Mouse (Mus musculus): ENCODE results near the gene Spi1.
"Not testable (repeated sequence)": the region's sequence is repeated elsewhere in the genome, so short reads cannot be mapped to it uniquely, and the experiment has no call there.

The Spi1 gene

DNA sequence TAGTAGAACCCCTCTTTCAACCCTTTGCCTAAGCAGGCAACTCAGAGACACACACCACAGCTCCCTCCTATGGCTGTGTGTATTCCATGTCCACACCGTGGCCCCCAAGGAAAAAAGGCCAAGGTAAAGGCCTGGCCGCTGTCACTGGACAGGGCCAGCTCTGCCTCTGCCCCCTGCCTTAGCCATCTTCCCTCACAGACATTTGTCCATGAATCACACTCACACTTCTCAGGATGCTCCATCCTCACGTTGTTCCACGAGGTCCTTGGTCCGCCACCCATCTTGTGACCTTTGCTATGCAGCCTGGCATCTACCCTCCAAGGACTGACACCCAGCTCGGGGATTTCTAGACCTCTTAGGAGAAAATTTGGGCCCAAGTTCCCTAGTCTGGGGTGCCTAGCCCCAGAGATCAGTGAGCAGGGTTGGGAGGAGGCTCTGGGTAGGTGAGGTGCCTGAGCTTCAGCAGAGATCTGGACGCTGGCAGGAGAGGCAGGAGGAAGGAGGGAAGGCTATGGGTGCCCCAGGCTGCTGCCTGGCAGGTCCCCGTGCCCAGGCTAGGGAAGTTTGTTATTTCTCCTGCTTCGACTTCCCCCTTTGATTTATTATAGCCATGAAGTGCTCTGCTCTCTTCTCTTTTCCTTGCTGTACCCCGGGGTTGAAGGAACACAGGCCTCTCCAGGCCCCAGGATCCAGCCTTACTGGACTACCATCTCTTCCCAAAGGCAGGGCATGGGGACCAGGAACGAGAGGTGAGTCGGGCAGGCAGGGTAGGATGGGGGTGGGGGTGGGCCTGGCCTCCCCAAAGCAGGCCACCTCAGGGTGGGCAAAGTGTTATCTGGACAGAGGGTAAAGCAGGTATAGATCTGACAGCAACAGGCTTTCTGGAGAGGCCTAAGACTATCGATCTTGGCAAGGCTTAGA, at the start of gene Spi1:
Spi1 (plus strand) TSS at position 616 of the 921 bp plus-strand sequence.
- no peak for DNase-seq (ENCODE audit: low spot score in 2 of 2)

DNA sequence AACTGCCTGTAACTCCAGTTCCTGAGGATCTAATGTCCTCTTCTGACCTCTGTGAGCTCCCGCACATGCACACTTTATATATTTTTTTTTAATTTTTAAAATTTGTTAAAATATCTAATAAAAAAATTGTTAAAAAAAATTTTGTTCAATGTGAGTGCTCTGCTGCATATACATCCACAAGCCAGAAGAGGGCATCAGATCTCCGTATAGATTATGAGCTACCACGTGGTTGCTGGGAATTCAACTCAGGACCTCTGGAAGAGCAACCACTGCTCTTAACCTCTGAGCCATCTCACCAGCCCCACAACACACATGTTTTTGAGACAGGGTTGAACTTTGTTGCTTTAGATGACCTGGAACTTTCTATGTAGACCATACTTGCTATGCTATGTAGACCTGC, 49.2 kb upstream of the Spi1 start:
- no peak for DNase-seq (ENCODE audit: low spot score in 2 of 2)

DNA sequence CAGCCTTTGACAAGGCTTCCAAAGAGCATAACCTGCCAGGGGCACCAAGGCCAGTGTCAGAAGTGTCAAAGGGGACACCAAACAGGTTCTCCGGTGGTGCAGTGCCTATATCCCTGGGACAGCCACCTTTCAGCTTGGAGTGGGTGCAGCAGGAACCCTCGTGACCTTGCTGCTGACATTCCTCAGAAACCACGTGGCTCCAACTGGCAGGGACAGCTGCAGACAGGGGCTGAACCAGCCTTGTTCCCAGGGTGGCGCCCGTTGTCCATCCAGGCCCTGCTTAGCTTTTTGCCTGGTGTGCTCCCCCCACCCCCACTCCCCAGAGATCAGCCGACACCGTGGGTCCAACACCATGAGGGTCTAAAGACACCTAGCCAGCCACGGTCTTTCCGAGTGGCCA, 46.8 kb upstream of the Spi1 start, which contains the start of gene Rapsn:
Rapsn (plus strand) TSS at position 236 of the 400 bp plus-strand sequence.
- DNase-seq (ENCODE audit: low spot score in 2 of 2), result no peak

DNA sequence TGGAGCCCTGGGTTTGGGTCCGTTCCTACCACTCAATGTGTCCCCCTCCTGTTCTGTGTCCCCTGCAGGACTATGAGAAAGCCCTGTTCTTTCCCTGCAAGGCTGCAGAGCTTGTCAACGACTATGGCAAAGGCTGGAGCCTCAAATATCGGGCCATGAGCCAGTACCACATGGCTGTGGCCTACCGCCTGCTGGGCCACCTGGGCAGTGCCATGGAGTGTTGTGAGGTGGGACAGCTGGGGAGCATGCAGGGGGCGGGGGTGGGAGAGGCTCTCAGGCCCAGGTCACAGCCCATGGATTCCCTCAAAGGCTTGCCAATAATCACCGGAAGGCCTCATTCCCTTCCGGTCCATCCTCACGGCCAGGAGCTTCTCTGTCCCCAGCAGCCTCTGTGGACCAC, 40.4 kb upstream of the Spi1 start:
- no peak for DNase-seq (ENCODE audit: low spot score in 2 of 2)

DNA sequence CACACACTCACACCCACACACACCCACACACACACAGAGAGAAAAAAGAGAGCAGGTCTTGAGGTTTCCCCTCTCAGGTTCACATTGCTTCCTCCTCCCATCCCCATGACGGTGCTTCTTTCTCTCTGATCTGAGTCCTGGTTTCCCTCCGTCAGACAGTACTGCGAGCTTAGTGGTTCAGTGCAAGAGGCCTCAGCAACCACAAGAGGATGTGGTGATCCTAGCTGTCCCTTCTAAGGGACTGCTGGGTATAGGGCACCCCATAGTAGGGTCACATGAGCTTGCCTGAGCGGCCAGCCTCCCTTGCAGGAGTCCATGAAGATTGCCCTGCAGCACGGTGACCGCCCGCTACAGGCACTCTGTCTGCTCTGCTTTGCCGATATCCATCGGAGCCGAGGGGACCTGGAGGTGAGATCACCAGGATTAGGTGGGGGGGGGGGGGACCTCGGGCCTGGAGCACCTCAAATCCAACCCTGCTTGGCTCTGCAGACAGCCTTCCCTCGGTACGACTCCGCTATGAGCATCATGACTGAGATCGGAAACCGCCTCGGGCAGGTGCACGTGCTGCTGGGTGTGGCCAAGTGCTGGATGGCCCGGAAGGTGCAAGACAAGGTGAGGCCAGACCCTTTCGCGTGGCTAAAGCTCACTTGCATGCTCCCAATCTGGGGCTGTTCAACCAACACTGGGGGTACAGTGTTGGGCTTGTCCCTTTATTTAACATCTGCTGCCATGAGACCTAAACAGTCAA, 39.4 kb upstream of the Spi1 start:
- DNase-seq (ENCODE audit: low spot score in 2 of 2), result peak; percentile 13 to 27

DNA sequence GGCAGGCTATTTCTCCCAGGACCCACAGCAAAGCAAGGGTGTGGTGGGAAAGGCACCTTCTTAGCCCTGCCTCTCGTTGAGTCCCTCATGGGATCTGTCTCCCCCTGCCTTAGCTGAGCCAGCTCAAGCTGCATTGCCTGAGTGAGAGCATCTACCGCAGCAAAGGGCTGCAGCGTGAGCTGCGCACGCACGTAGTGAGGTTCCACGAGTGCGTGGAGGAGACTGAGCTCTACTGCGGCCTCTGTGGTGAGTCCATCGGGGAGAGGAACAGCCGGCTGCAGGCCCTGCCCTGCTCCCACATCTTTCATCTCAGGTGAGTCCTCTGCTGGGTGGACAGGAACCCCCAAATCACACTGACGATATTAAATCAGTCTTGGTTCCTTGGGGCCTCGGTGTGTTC, 37.5 kb upstream of the Spi1 start:
- DNase-seq (ENCODE audit: low spot score in 2 of 2), result no peak

DNA sequence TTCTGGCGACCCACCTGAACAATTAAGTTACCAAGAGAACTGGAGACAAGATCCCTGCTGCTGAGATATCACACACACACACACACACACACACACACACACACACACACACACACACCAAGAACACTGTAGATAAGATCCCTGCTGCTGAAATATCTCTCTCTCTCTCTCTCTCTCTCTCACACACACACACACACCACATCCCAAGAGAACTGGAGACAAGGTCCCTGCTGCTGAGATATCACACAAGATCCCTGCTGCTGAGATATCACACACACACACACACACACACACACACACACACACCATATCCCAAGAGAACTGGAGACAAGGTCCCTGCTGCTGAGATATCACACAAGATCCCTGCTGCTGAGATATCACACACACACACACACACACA, 36.4 kb upstream of the Spi1 start:
- not testable (repeated sequence) for DNase-seq (ENCODE audit: low spot score in 2 of 2)

DNA sequence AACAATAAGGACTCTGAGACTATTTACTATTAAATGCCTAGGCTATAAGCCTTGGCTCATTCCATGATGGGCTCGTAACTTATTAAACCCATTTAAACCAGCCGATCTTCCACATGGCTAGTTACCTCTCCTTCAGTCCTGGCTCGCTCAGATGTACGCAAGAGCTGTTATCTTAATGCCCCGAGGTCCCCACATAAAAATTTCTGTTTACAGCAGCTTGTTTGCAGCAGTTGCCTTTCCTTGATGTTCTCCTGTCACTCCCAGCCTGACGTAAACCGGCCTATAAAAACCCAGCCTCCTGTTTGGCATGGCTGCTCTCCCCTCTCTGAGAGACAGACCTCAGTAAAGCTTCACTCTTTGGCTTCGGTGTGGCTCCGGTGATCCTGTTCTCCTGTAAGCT, 34.8 kb upstream of the Spi1 start:
- DNase-seq (ENCODE audit: low spot score in 2 of 2), result no peak

DNA sequence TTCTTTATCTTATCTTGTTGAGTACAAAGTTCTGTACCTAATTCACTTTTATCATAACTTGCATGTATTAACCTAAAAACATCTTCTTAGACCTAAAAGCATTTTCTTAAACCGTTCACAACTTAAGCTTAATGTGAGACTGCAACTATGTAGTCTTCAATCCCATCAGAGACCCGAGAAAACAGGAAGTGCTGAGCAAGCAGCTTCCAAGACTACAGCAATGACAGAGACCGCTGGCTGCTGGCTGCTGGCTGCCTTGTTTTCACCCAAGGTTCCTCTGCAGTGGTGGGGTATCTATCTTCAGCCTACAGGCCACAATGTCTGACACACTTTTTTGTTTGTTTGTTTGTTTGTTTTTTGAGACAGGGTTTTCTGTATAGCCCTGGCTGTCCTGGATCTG, 30.3 kb upstream of the Spi1 start:
- no peak for DNase-seq (ENCODE audit: low spot score in 2 of 2)

DNA sequence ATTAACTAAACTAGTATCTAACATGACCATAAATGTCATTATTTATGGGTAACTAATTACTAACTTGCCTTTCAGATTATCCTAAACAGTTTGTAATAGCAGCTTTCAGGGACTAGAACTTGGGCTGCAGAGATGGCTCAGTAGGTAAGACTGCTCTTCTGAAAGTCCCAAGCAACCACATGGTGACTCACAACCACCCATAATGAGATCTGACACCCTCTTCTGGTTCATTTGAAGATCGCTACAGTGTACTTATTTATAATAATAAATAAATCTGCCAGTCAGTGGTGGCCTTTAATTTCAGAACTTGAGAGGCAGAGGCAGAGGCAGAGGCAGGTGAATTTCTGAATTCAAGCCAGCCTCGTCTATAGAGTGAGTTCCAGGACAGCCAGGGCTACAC, 29.4 kb upstream of the Spi1 start:
- no peak for DNase-seq (ENCODE audit: low spot score in 2 of 2)

DNA sequence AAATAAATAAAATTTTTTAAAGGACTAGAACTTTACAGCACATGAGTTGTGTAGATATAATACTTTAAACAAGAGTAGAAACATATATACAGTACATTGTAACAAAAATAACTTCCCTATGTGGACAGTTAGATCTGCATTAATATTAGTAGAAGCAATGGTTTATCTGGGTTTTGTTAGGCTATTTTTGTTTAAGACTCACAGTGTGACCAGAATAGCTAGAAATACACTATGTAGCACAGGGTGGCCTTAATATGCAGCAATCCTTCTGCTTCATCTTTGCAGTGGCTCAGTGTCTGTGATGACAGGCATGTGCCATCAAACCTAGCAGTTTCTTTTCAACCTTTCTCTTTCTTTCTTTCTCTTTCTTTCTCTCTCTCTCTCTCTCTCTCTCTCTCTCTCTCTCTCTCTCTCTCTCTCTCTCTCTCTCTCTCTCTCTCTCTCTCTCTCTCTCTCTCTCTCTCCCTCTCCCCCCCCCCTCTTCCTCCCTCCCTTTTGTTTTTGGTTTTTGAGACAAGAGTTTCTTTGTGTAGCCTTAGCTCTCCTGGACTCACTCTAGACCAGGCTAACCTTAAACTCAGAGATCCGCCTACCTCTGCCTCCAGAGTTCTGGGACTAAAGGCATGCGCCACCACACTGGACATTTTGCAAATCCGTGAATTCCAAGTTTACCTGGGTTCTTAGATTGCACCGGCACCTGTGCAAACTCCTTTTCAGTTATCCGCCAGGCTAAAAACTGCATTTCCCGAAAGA, 28.8 kb upstream of the Spi1 start:
- no peak for DNase-seq (ENCODE audit: low spot score in 2 of 2)

DNA sequence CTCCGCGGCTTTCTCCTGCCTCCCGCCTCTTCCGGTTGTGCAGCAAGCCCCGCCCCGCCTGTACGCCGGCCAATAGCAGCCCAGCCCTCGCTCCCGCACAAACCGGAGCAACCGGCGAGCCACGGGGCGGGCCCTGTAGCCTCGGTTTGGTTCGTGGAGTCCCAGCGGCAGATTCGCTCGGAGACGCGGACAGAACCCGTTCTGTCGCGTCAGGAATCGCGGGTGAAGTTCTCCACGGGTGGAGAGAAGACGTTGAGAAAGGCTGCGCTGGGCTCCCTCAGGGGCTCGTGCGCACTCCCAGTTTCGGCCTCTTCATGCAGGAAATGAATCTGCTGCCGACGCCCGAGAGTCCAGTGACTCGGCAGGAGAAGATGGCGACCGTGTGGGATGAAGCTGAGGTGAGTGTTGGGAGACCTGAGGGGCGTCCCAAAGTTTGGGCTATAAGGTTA, 28.2 kb upstream of the Spi1 start, which contains the start of gene Psmc3:
Psmc3 (plus strand) TSS at position 76 of the 449 bp plus-strand sequence.
- DNase-seq (ENCODE audit: low spot score in 2 of 2), result peak; percentile 95 to 97

DNA sequence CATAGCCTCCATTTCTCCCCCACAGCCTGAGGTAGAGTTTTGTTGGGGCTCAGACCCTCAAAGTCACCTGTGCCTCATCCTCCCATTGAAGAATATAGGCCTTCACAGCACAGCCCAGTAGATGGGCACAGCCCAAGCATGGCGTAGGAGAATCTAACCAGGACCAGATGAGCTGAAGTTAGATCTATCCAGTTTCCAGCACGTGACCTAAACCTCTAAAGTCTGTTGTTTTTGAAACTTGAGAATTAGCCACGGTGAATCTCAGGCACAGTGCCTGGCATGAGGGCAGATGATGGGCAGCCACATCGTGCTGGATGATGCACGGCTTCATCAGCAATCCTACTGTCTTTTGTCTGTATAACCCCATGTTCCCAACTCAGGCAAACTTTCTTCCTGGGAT, 23.8 kb upstream of the Spi1 start:
- no peak for DNase-seq (ENCODE audit: low spot score in 2 of 2)

DNA sequence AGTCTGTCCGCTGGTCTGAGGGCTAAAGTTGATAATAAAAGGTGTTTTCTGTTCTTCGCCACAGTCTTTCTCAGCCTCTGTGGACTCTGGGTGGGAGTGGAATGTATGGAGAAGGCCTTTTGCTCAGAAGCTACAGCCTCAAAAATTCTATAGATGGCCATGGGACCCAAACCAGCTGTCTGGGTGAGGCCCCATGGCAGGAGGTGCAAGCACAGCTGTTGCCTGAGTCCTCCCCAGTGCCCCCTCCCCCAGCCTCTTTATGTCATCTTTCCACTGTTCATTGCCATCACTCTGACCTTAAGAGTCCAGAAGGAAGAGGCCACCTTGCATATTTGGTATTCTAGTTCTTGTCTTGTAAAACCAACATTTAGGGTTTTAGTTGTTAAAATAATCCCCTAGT, 22.8 kb upstream of the Spi1 start:
- DNase-seq (ENCODE audit: low spot score in 2 of 2), result no peak

DNA sequence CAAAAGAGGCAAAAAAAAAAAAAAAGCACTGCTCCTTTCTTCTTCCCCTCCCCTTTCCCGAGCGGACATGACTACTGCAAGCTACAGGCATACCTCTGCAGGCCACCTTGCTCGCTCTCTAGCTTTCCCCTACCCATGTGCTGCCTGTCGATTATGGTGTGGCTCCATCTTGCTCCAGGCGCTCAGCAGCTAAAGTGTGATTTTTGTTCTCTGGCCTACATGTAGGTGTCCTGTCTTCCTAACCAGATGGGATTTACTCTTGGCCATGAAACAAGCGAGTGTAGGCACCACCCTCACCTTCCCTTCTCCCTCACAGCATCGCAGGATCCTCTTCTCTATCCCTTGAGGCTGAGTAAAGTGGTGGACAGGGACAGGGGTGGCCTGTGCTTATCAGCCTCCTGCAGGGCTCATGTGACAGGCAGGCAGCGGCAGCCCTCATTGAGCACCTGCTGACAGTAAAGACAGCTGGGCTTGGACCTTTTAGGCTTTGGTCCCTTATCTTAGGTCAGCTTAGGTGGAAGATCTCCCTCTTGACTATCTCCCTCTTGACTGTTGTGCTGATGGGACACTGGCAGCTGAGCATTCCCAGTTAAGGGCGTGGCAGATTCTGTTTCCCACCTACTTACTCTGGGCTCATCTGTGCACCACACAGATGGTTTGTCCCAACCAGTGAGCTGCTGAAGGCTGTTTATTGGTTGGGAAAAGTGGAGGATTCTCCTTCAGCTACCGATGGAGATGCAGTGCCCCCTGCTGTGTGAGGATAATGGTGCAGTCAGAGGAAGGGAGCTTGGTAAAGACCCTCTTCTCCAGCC, 21.4 kb upstream of the Spi1 start:
- no peak for DNase-seq (ENCODE audit: low spot score in 2 of 2)

DNA sequence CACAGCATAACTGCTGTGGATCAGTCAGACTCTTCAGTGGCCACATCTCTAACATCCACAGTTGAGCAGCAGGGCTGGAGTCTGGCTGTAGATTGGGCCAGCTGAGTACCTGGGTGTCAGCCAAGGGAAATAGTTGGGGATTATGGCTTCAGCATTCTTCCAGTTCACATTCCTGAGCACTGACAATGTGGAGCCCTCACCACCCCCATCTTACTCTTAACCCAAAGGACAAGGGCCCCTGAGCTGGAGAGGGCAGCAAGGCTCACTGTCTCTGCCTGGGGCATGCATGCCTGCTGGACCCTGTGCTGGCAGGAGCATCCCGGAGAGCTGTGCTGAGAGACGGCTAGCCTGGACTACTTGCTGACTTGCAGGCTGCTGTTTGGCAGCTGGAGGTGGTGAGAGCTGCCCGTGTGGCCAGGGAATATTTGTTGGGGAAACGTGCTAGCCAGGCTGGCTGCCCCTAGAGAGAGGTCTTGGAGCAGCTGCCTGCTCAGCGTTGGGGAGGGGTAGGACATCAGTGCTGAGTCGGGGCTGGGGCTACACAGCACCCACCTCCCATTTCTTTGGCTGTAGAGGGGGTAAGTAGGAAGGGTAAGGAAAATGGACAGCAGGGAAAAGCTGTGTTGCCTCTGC, 20.2 kb upstream of the Spi1 start:
- DNase-seq (ENCODE audit: low spot score in 2 of 2), result no peak

DNA sequence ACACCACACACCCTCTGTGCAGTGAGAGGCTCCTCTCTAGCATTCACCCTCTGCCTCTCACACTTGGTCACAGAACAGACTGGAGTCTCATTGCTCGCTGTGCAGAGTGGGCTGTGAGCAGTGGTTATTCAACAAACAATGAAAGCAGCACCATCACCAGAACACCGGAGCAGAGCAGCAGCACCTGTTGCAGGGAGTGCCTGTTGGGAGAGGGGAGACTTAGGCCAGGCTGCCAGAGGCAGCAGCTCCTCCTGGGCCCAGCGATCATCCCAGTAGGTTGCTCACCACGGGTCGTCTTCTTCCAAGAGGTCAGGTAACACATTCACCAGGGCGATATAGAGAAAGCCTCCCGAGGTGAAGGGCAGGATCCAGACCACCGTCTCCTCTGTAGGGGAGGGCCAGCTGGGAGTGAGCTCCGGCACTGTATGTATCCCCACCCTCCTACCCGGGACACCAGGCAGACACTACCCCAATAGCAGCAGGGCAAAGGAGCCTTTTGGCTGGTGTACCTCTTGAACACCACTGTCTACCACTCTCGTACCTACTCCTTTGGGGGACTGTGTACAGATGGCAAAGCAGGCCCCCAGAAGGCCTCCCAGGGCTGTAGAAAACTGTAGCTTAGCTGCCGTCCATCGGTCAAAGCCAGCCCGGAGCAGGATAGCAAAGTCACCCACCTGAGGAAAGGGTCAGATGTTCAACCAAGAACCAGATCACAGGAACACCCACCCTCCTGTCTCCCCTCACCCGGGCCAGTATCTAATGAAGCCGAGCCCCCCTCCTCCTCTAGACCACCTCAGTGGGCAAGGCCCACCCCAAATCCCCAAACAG, 19.2 kb upstream of the Spi1 start:
- no peak for DNase-seq (ENCODE audit: low spot score in 2 of 2)

DNA sequence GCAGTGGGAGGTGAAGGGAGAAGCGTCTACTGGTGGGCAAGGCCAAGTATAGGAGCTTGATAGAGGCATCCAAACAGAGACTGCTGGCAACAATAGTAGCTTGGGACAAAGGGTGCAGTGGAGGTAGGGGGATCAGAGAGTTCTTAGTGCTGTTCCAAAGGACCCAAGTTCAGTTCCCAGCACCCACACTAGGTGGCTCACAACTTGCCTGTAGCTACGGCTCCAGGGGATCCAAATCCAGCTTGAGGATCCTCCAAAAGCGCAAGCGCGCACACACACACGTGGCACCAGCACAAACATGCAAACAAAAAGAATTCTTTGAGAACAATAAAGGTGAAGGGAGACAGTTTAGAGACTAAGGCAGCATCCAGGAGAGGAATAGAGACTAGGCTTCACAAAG, 18.0 kb upstream of the Spi1 start:
- no peak for DNase-seq (ENCODE audit: low spot score in 2 of 2)

DNA sequence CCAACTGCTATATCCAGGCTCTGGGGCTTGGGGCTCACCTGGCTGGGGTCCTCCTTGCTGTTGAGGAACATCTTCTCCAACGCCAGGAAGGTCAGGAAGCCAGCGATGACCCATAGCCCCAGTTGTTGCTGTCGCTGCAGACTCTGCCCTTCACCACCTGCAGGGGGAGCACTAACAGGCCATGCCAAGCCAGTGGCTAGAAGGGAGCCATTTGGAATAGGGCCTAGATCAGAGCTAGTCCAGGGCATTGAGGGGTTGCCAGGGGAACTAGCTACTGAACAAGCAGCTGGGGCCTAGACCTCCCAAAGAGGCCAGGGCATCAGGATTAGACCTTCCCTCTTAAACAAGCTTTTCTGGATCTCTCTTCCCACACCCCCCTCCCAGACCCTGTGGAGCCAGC, 16.6 kb upstream of the Spi1 start:
- DNase-seq (ENCODE audit: low spot score in 2 of 2), result peak; percentile 44 to 54

DNA sequence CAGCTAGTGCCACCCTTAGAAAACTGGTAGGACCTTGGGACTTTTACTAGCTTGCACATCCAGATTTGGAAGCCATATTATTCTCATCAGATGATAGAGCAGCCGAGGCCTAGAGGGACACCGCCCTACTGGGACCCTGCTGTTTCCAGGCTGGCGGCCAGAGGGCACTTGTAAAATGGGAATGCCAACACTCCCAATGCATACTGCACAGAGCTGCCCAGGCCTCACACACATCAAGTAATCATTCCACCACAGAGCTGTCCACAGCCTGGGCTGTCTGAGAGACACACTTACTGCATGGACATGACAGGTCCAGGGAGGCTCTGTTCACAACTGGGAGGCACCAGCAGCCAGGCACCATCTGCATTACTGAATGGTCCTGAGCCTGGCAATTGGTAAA, 15.7 kb upstream of the Spi1 start:
- no peak for DNase-seq (ENCODE audit: low spot score in 2 of 2)

All from spleen, postnatal 36 days (tissue).